Mouse (Mus musculus) natural killer cell, adult 2 months (primary cell): Measurements from ENCODE around the gene St6galnac5.
A peak's percentile ranks its signal among the peaks of the same experiment; 100 is the strongest.

Experiments
- DNase-seq, 2 experiments: peaks; one replicate each; pipeline ENCODE4 v3.0.0; 2022; ENCODE audit warnings: low spot score in 2 of 2

St6galnac5 gene

GRCm38 (mm10) chr3:152913150-152913549 lies 68.9 kb downstream of the St6galnac5 start:
- no peak for DNase-seq

GRCm38 (mm10) chr3:152912216-152913101 lies 69.6 kb downstream of the St6galnac5 start:
- peak; percentile 81 to 82 for DNase-seq

DNA sequence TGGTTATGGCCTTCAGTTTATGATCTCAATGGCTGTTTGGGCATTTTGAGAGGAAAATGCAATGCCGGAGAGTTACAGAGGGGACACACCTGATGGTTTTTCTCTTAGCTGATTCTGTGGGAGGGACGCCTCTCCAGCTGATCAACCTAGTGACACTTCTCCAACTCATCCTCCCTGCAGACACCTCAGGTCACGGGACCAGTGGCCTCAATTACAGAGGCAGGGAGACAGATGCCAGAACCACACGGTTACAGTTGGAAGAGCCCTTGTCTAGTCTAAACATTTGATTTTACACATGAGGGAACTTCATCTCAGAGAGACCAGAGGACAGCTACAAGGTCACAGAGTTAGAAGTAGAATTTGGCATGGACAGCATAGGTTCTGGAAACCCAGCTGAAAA lies 70.5 kb downstream of the St6galnac5 start:
- DNase-seq = no peak

- peak in 1 of 2 experiments; percentile 44 for DNase-seq
Observed at GRCm38 (mm10) chr3:152907683-152908082, 74.4 kb downstream of the St6galnac5 start.

DNA sequence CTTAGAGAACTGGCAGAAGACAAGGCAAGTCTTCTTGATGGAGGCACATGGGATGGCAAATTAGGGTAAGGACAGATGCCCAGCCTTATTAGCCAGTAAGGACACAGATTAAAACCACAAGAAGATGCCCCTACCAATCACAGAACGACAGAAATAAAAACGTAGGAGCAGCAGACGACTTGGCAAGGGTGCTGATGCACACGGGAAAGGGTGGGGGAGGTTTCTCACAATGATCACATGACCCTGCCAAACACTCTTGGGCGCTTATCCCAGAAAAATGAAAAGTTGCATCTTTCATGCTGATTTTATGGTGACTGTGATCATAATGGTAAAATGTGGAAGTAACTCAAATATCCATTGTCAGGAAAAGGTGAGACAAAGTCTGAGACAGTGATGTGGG lies 75.0 kb downstream of the St6galnac5 start:
- no peak for DNase-seq

GRCm38 (mm10) chr3:152905800-152906199 lies 76.2 kb downstream of the St6galnac5 start:
- no peak for DNase-seq

DNA sequence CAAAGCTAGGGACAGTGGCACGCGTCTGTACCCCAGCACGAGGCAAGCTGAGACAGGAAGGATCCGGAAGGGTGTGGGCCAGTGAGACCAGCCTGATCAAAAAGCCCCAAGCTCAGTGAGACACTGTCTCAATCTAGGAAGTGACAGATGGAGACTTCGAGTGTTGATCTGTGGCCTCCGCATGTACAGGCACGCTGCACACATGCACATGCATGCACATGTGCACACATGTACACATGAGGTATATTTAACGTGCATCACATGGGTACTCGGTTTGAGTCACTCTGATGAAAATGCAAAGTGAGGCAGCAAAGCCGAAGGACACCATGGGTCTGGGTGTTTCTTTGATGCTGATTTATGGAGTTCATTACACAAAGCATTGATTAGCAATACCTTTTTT lies 77.0 kb downstream of the St6galnac5 start:
- no peak for DNase-seq

- DNase-seq = no peak
Observed at GRCm38 (mm10) chr3:152898906-152899305, 83.1 kb downstream of the St6galnac5 start.

DNA sequence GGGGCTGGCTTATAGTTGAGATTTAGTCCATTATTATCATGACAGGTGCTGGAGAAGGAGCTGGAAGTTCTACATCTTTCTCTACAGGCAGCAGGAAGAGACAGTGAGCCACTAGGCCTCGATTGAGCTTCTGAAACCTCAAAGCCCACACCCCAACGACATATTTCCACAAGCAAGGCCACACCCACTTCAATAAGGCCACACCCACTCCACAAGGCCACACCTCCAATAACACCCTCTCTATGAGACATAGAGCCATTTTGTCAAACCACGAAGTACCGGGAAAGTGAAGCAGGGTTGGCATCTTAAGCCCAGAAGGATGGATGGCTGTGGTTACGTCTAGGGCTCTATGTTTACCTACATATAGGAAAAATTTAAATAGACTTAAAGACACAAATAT lies 84.8 kb downstream of the St6galnac5 start:
- DNase-seq = no peak

- DNase-seq = no peak
Observed at GRCm38 (mm10) chr3:152896111-152896510, 85.9 kb downstream of the St6galnac5 start.

DNA sequence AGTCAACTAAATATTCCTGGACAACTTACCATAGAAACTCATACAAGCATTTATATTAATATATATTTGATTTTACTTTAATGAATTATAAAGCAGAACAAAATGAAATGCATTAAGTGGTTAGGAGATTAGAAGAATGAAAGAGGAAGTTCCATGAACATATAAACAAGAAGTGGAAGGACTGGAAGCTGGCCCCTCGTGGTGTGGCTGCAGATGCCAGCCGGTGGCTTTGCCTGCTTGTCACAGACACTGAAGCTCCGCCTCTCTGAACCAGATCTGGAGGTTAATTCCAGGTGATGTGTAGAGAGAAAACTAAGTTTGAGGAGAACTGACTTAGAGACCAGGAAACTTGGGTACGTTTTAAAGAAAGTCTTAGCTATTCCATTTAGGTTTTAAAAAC lies 87.1 kb downstream of the St6galnac5 start:
- no peak for DNase-seq

DNA sequence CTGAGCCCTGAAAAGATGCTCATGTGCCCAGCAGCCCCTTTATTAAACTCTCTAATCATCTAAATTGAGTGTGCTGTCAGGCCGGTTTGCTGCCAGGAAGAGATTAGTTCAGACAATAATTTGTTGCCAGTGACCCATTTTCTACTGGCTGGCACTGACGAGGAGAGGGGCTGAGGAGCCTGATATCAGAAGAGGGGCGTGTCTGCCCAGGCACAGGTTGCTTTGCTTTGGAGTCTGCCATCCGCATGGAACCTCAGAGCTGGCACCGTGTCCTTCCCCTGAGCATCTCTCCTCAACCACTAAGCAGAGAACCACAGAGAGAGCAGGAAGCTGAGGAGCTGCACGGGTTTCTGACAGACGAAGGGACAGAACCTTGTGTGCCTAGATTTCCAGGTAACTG lies 93.9 kb downstream of the St6galnac5 start:
- no peak for DNase-seq

GRCm38 (mm10) chr3:152886749-152887148 lies 95.3 kb downstream of the St6galnac5 start:
- DNase-seq = no peak

GRCm38 (mm10) chr3:152883556-152883955 lies 98.5 kb downstream of the St6galnac5 start:
- no peak for DNase-seq

- no peak for DNase-seq
Observed at GRCm38 (mm10) chr3:152881706-152882105, 100.3 kb downstream of the St6galnac5 start.

DNA sequence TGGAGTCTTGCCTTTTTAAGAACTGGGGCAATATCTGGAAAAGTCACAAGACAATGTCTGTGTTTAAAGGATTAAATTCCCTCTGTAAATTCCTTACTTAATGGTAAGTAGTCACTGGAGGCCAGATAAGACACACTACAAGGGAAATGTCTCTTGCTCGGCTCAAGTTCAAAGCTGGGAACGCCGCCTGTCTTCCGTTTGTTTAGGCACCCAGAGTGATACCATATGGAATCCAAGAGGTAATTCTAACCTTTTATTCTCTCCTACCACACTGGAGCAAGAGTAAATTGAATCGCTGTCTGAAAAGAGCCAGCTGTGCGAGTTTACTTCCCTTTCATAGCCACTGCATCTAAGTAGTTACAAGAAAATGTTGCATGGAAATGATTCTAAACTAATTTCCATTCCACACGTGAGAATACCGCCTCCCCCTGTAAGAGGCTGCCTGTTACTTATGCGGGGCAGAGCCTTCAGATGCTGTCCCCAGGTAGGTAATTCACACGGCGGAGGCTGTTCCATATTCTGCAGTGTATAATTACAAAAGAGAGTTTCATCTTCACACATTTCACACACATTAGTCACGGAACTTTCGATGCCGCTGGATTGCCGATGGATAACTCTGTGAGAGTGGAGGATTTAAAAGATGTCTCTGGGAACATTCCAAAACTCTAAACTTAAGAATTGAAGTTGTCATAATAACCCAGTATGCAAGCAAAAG lies 101.8 kb downstream of the St6galnac5 start:
- no peak for DNase-seq

- no peak for DNase-seq
Observed at GRCm38 (mm10) chr3:152875723-152876290, 106.2 kb downstream of the St6galnac5 start.

- DNase-seq = no peak
Observed at GRCm38 (mm10) chr3:152874431-152875355, 107.4 kb downstream of the St6galnac5 start.

- DNase-seq = no peak
Observed at GRCm38 (mm10) chr3:152872596-152872995, 109.5 kb downstream of the St6galnac5 start.

DNA sequence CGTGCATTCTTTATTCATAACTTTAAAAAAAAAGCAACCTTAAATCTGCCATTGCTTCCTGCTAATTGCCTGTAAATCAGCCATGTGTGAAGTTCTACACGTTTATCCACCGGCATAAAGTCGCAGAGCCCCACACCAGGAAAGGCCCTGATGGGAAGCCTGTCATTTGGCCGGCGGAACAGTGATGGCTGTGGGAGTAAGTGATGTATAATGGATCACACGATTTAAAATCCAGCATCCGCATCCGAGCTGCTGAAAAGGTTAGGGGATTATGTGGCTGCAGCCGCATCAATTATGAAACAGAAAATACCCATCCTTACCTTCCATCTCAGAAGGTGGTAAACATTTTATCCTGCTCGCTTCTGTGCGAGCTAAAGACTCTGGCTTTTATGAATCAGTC lies 110.0 kb downstream of the St6galnac5 start:
- no peak for DNase-seq
